Mouse (Mus musculus) lung, embryonic 16.5 days (tissue): ENCODE data around the gene Smim11. TPM values are rescaled to one million over a fixed set of nuclear protein-coding genes. Genes with fewer than 3 reads are reported as not detected.

Experiments used
- ATAC-seq: fragments of 200-750 bp; cut with Nextera tagmentation; 2 replicates; pipeline ENCODE4 v1.8.0; 2017; ENCODE audit warnings: low read depth, mild to moderate bottlenecking, moderate library complexity
- H3K27ac ChIP-seq: fragments of 300-500 bp; sonication (generic); 2 replicates; pipeline ENCODE4 v1.5.1; 2014; ENCODE audit warnings: mild to moderate bottlenecking, control low read depth, low read length
- H3K27me3 ChIP-seq: fragments of 300-500 bp; sonication (generic); 2 replicates; pipeline ENCODE4 v1.6.1; 2014; ENCODE audit warnings: low read depth, low read length, mixed read lengths; ENCODE audit not compliant: control insufficient read depth, insufficient read depth
- H3K36me3 ChIP-seq: fragments of 300-500 bp; sonication (generic); 2 replicates; pipeline ENCODE4 v1.6.1; 2014; ENCODE audit warnings: low read length; ENCODE audit not compliant: control insufficient read depth, insufficient read depth
- H3K4me1 ChIP-seq: fragments of 300-500 bp; sonication (generic); replicated peaks from 2 replicates; pipeline ENCODE4 v1.6.1; 2014; ENCODE audit warnings: low read length, mixed read lengths; ENCODE audit not compliant: control insufficient read depth, insufficient read depth
- H3K4me2 ChIP-seq: fragments of 300-500 bp; sonication (generic); 2 replicates; pipeline ENCODE4 v1.6.1; 2014; ENCODE audit warnings: low read depth, low read length, control low read depth
- H3K4me3 ChIP-seq: fragments of 300-500 bp; sonication (generic); 2 replicates; pipeline ENCODE4 v1.5.1; 2014; ENCODE audit warnings: mild to moderate bottlenecking, low read length, control low read depth
- H3K9ac ChIP-seq: fragments of 300-500 bp; sonication (generic); 2 replicates; pipeline ENCODE4 v1.6.1; 2014; ENCODE audit warnings: low read length, control low read depth
- H3K9me3 ChIP-seq: fragments of 300-500 bp; sonication (generic); 2 replicates; pipeline ENCODE4 v1.6.1; 2016; ENCODE audit warnings: low read length; ENCODE audit not compliant: control insufficient read depth
- WGBS: fragments of 180-500 bp; shearing (Covaris S2); extraction: QIAGEN DNeasy Blood & Tissue Kit; methylation state at CpG from one replicate; pipeline ENCODE4 v1.1.7; 2014; 5-methylcytosine and 5-hydroxymethylcytosine counted together
- polyA plus RNA-seq: library from polyadenylated mRNA; unstranded; fragments of >200 nt; fragmentation: Nextera tagmentation; extraction: Ambion mirVana; gene quantifications from 2 replicates; pipeline ENCODE4 v1.2.1, GENCODE M21; 2015

Smim11 gene
- polyA plus RNA-seq, 1 experiment from 2014 or later: 142 TPM

- no peak for ATAC-seq
- WGBS: 62% methylated on average over 2 of the region's 2 CpGs
These were observed 52.8 kb downstream of the Smim11 start for GRCm38 (mm10) chr16:92353897-92354296.

GRCm38 (mm10) chr16:92355366-92355765, 54.3 kb downstream of the Smim11 start:
- Histone ChIP-seq H3K27ac (no peak overlapping the region), H3K9ac (no peak overlapping the region), H3K4me1 (peaks cover 5% of the 10 kb centered on the region; the same call in 1 of the 2 replicates), H3K27me3 (no peaks in the 10 kb centered on the region; the same call in 1 of the 2 replicates), H3K9me3 (no peaks in the 10 kb centered on the region), H3K4me2 (no peak overlapping the region), H3K36me3 (no peaks in the 10 kb centered on the region), H3K4me3 (no peak overlapping the region)
- ATAC-seq: no peak
- WGBS: 69% methylated on average over 5 of the region's 5 CpGs

More at GRCm38 (mm10) chr16:92353897-92354296, 52.8 kb downstream of the Smim11 start:
- no peak overlapping the region for H3K27ac ChIP-seq
- H3K4me2 ChIP-seq: no peak overlapping the region
- no peaks in the 10 kb centered on the region for H3K9me3 ChIP-seq
- H3K27me3 ChIP-seq: no peaks in the 10 kb centered on the region; the same call in 1 of the 2 replicates
- peaks cover 6% of the 10 kb centered on the region; the same call in 1 of the 2 replicates for H3K4me1 ChIP-seq
- no peaks in the 10 kb centered on the region for H3K36me3 ChIP-seq
- no peak overlapping the region for H3K9ac ChIP-seq
- H3K4me3 ChIP-seq: no peak overlapping the region

GRCm38 (mm10) chr16:92355982-92356381, 54.9 kb downstream of the Smim11 start:
- H3K4me2 ChIP-seq: no peak overlapping the region
- H3K27ac ChIP-seq: no peak overlapping the region
- peaks cover 5% of the 10 kb centered on the region; the same call in 1 of the 2 replicates for H3K4me1 ChIP-seq
- no peak for ATAC-seq
- 60% methylated on average over 11 of the region's 11 CpGs for WGBS
- H3K36me3 ChIP-seq: no peaks in the 10 kb centered on the region
- no peak overlapping the region for H3K9ac ChIP-seq
- no peak overlapping the region for H3K4me3 ChIP-seq
- no peaks in the 10 kb centered on the region for H3K9me3 ChIP-seq
- H3K27me3 ChIP-seq: no peaks in the 10 kb centered on the region; the same call in 1 of the 2 replicates

- ATAC-seq: no peak
These were observed 55.9 kb downstream of the Smim11 start for GRCm38 (mm10) chr16:92357023-92357422.

GRCm38 (mm10) chr16:92357566-92357965, 56.5 kb downstream of the Smim11 start:
- H3K27me3 ChIP-seq: no peaks in the 10 kb centered on the region; the same call in 1 of the 2 replicates
- no peak overlapping the region for H3K4me3 ChIP-seq
- H3K4me2 ChIP-seq: no peak overlapping the region
- no peak overlapping the region for H3K9ac ChIP-seq
- H3K36me3 ChIP-seq: no peaks in the 10 kb centered on the region
- no peaks in the 10 kb centered on the region for H3K9me3 ChIP-seq
- WGBS: 68% methylated on average over 10 of the region's 10 CpGs
- peaks cover 5% of the 10 kb centered on the region; the same call in 1 of the 2 replicates for H3K4me1 ChIP-seq
- H3K27ac ChIP-seq: no peak overlapping the region
- no peak for ATAC-seq

More at GRCm38 (mm10) chr16:92357023-92357422, 55.9 kb downstream of the Smim11 start:
- Histone ChIP-seq H3K27ac (no peak overlapping the region), H3K9ac (no peak overlapping the region), H3K4me3 (no peak overlapping the region), H3K4me2 (no peak overlapping the region), H3K36me3 (no peaks in the 10 kb centered on the region), H3K27me3 (no peaks in the 10 kb centered on the region; the same call in 1 of the 2 replicates), H3K4me1 (peaks cover 5% of the 10 kb centered on the region; the same call in 1 of the 2 replicates), H3K9me3 (no peaks in the 10 kb centered on the region)
- WGBS: 73% methylated on average over 9 of the region's 9 CpGs

GRCm38 (mm10) chr16:92358734-92359133, 57.6 kb downstream of the Smim11 start:
- 20% methylated on average over 9 of the region's 9 CpGs for WGBS
- no peak overlapping the region for H3K9ac ChIP-seq
- peak overlapping the region; percentile 37 for H3K4me2 ChIP-seq
- H3K27me3 ChIP-seq: no peaks in the 10 kb centered on the region; the same call in 1 of the 2 replicates
- ATAC-seq: peak; percentile 64
- H3K36me3 ChIP-seq: no peaks in the 10 kb centered on the region
- H3K9me3 ChIP-seq: no peaks in the 10 kb centered on the region
- no peak overlapping the region for H3K4me3 ChIP-seq
- H3K4me1 ChIP-seq: peaks cover 5% of the 10 kb centered on the region; the same call in 1 of the 2 replicates
- no peak overlapping the region for H3K27ac ChIP-seq

GRCm38 (mm10) chr16:92359229-92359628, 58.1 kb downstream of the Smim11 start, which contains the start of gene Kcne1:
Gene Kcne1 (minus strand): TSS chr16:92359468.
- H3K4me1 ChIP-seq: peaks cover 5% of the 10 kb centered on the region; the same call in 1 of the 2 replicates
- 0 out of 2 replicates have a peak, but pooled peaks have one; percentile 25 for ATAC-seq
- H3K27ac ChIP-seq: no peak within 1 kb of the TSS
- 38% methylated on average over 9 of the region's 9 CpGs for WGBS
- no peaks in the 10 kb centered on the region; the same call in 1 of the 2 replicates for H3K27me3 ChIP-seq
- H3K9me3 ChIP-seq: no peaks in the 10 kb centered on the region
- H3K9ac ChIP-seq: no peak within 1 kb of the TSS
- no peak within 1 kb of the TSS for H3K4me3 ChIP-seq
- H3K4me2 ChIP-seq: peak within 1 kb of the TSS; percentile 37
- H3K36me3 ChIP-seq: no peaks in the 10 kb centered on the region

GRCm38 (mm10) chr16:92360711-92361110, 59.6 kb downstream of the Smim11 start:
- Histone ChIP-seq H3K9ac (no peak overlapping the region), H3K4me2 (no peak overlapping the region), H3K9me3 (no peaks in the 10 kb centered on the region), H3K27ac (no peak overlapping the region), H3K27me3 (no peaks in the 10 kb centered on the region; the same call in 1 of the 2 replicates), H3K4me1 (peaks cover 5% of the 10 kb centered on the region; the same call in 1 of the 2 replicates), H3K4me3 (no peak overlapping the region), H3K36me3 (no peaks in the 10 kb centered on the region)
- WGBS: 39% methylated on average over 7 of the region's 7 CpGs
- ATAC-seq: no peak
